Mouse (Mus musculus) megakaryocyte, embryonic 14.5 days (primary cell): ENCODE measurements at regions not wholly inside any gene's neighbourhood (a gene's known extent, or its start where the extent isn't known, plus 50 kb on each side); places are given as distances from the start of the nearest gene placed in this dataset.

Experiments
- FLI1 ChIP-seq: IDR thresholded peaks from 2 replicates; pipeline ENCODE4 v1.6.1; 2012; ENCODE audit warnings: low read length, inconsistent platforms, mixed read lengths
- GATA1 ChIP-seq: IDR thresholded peaks from 3 replicates; pipeline ENCODE4 v1.6.1; 2012; ENCODE audit warnings: mixed read lengths, low read length, inconsistent platforms, borderline replicate concordance

DNA sequence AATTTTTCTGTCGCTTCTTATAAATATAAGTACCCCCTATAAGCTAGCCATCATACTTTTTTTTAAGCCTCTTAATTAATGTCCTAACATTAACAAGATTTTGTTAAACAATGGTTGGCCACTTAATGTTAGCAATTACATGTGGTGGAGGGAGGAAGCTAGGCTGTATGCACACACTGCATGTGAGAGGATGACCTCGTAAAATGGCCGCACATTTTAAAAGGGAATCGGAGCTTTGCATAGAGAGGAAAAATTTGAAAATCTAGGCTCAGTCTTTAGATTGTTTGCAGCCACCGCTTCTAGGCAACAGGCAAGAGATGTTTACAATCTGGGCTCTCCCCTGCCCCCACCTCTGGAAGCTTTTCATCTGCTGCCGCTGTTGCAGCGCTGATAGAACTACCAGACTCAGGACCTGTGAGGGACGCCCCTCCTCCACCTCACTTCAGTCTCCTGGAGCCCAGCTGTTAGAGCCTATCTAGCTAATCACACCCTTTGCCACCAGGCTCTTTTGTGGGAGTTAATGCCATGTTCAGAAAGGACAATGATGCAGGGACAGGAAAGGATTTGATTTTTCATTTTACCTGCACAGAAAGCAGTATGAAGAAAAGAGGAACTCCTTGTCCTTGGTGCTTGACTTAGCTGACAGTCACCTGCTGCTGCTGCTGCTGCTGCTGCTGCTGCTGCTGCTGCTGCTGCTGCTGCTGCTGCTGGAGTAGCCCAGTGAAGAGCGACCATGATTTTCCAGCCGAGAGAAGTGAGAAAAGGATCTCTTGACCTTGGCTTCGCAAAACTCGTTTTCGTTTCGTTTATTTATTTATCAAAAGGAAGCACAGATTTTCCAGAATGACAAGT lies 89.7 kb upstream of the Cxxc4 start:
- TF ChIP-seq GATA1 (no peak), FLI1 (no peak)
